Mouse (Mus musculus) ES-E14 (cell line): ENCODE measurements around the gene Fam57a.

Source experiments
- HCFC1 ChIP-seq: IDR thresholded peaks from 2 replicates; pipeline ENCODE4 v1.6.1; 2012; ENCODE audit warnings: low read length, inconsistent platforms, borderline replicate concordance; ENCODE audit not compliant: insufficient read depth
- MAFK ChIP-seq: IDR thresholded peaks from 2 replicates; pipeline ENCODE4 v1.6.1; 2014; ENCODE audit warnings: mild to moderate bottlenecking, low read depth, low read length, inconsistent platforms; ENCODE audit not compliant: insufficient read depth

GRCm38 (mm10) chr11:76253145-76253917 lies 73.9 kb downstream of the Fam57a start:
- TF ChIP-seq HCFC1 (no peak), MAFK (no peak)
